Mouse (Mus musculus): ENCODE measurements around the gene Nsl1.

Nsl1 gene

GRCm38 (mm10) chr1:191054870-191055532 lies 7.8 kb upstream of the Nsl1 start:
- DNase-seq (ENCODE audit: low spot score) = peak; percentile 37

DNA sequence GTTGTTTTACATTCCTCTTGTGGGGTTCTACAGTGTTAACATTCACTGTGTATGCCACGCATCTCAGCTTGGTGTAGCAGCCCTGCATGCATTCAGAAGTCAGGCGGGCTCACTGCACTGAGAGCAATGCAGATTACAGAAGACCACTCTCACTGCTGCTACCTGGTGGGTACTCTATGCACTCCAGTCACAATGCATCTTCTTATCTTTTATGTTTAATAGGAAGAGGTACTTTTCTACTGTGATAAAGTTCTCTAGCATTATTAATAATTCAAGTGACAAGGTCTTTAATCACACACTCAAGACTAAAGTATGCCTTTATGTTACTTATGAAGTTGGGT lies 7.3 kb upstream of the Nsl1 start:
- DNase-seq (ENCODE audit: low spot score) = no peak

DNA sequence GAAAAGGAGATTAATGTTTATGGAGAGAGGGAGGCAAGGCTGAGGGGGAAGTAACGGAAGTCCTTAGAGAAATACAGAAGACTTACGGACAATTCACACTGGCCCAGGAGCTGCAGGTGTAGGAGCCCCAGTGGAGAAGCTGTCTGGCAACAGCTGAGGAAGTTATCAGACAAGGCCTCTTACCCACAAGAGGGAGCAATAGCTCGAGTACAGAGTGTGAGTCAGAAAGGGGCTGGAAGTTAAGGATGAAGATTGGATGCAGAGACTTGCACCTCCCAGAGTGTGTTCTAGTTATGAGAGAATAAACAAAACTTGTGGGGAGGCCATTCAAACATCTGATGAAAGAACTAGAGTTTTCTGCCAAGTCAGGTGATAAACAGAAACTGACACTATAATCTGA lies 5.4 kb upstream of the Nsl1 start:
- DNase-seq (ENCODE audit: low spot score) = no peak

GRCm38 (mm10) chr1:191062241-191062780 lies 501 bp upstream of the Nsl1 start:
- no peak for DNase-seq (ENCODE audit: low spot score)

DNA sequence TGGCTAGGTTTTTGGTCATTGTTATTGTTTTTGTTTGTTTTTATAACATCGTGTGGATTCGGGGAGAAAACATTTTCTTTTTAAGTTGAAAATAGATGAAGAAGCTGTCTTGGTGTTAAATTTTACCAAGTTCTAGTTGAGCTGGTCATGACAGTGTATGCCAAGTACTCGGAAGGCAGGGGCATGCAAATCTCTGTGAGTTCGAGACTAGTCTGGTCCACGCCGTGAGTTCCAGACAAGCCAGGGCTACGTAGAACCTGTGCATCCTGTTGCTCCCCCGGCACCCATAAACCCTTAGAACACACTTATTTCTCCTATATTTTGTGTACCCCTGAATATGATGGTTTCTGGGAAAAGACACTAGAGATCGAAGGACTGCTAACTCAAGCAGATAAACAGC lies 888 bp downstream of the Nsl1 start:
- no peak for DNase-seq (ENCODE audit: low spot score)

- no peak for DNase-seq (ENCODE audit: low spot score)
Observed at GRCm38 (mm10) chr1:191064535-191064934, 1.7 kb downstream of the Nsl1 start.

GRCm38 (mm10) chr1:191065188-191065587 lies 2.4 kb downstream of the Nsl1 start:
- DNase-seq (ENCODE audit: low spot score) = no peak

- DNase-seq (ENCODE audit: low spot score) = peak; percentile 35
Observed at GRCm38 (mm10) chr1:191068377-191068776, 5.6 kb downstream of the Nsl1 start.

DNA sequence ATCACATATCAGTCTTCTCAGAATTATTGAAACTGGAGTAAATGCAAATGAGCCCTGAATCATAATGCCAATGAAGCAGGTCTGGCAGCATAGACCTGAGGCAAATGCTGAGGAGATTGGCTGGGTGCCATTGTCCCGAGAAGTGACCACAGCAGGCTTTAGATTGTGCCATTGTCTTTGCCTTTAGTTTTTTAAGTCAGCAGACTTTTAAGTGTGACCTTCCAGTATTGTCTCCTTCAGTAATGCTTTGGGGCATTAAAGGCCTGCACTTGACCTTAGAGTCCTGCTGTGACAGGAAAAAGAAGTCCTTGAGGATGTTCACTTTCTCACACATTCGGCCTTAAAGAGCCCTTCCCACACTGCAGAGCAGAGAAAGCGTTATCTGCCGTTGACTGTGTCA lies 7.4 kb downstream of the Nsl1 start:
- no peak for DNase-seq (ENCODE audit: low spot score)

DNA sequence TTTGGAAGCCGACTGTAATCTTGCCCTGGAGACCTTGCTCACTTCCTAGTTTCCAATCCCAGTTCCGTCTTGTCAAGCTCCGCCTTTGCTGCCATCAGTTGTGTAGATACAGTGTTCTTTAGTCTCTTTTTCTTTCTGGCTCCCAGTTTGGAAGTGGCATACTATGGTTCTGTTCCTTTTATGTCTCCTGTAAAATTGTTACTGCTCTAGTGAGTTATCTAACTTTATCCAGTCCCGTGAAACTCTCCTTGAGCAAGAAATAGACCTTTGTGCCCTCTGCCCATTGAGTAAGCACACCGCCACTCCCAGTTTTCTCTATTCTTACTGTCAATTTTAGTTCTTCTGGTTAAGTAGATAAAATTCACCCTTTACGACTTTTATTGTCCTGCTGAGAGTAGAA lies 8.8 kb downstream of the Nsl1 start:
- DNase-seq (ENCODE audit: low spot score) = no peak

GRCm38 (mm10) chr1:191072329-191072913 lies 9.6 kb downstream of the Nsl1 start:
- DNase-seq (ENCODE audit: low spot score) = no peak

- DNase-seq (ENCODE audit: low spot score) = no peak
Observed at GRCm38 (mm10) chr1:191073001-191073400, 10.2 kb downstream of the Nsl1 start.

- no peak for DNase-seq (ENCODE audit: low spot score)
Observed at GRCm38 (mm10) chr1:191073486-191073885, 10.7 kb downstream of the Nsl1 start.

DNA sequence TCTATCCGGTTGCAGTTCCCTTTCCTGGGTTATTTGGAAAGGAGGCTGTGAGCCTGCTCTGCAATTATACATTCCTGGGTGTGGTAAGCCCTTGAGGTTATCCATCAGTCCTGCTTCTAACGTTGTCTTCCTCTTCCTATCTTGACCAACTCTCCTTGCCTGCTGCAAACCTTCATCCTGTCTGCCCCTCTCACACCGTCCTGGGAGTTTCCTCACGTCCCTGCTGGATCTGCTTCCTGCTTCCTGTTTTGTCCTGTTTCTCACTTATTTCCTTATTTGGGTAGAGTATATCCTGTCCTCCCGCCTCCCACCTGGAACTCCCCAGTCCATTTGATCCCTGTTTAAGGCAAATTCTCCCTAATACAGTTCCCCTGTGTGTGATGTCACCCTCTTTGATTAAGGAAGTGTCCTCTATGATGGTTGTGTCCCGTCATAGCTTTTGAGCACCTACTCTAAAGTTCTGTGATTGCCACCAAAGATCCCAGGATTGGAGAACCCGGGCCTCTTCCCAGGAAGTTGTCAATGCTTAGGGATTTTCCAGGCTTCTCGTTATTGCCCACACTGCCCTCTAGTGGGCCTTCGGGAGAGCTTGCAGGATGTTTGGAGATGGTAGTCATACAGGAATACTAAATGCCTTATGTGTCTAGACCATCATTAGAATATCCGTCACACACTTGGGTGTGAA lies 12.5 kb downstream of the Nsl1 start:
- peak; percentile 77 for DNase-seq (ENCODE audit: low spot score)

- no peak for DNase-seq (ENCODE audit: low spot score)
Observed at GRCm38 (mm10) chr1:191083230-191083629, 20.4 kb downstream of the Nsl1 start.

DNA sequence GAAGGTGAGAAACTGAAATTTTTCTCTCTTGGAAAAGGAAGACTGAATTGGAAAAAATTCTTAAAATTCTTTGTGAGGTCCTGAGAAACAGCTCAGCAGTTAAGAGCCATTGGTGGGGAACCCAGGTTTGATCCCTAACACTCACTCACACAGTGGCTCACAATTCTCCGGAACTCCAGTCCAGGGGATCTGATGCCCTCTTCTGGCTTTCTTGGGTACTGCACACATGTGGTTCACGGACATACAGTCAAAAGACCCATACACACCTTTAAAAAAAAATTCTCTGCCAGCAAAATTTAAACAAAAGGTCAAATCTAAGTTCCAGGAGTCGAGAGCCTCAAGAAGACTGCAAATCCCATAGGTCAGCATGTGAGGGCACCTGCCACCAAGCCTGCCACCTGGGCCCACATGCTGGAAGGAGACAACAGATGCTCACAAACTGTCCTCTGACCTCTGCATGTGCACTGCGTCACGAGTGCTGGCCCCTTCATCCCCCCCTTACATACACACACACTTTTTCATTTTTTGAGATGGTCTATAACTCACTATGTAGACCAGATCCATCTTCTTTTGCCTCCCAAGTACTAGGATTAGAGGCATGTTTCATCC lies 22.2 kb downstream of the Nsl1 start:
- peak; percentile 58 for DNase-seq (ENCODE audit: low spot score)

DNA sequence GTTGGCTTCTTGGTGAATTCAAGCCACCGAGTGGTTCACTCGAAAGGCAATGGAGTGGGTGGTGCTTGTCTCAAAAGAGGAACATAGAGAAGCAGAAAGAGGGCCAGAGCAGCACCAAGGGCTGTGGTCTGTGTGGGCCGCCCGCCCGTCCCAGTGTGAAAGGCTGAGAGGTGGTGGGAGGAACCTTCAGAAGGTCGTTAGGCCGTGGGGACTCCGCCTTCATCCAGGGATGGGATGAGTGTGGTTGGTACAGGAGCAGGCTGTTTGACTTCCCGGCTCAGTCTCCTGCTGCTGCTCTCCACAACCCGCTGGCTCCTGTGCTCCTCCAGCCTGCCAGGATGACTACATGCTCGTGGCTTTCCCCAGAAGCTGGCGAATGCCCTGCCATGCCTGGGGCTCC lies 22.8 kb downstream of the Nsl1 start:
- DNase-seq (ENCODE audit: low spot score) = no peak

DNA sequence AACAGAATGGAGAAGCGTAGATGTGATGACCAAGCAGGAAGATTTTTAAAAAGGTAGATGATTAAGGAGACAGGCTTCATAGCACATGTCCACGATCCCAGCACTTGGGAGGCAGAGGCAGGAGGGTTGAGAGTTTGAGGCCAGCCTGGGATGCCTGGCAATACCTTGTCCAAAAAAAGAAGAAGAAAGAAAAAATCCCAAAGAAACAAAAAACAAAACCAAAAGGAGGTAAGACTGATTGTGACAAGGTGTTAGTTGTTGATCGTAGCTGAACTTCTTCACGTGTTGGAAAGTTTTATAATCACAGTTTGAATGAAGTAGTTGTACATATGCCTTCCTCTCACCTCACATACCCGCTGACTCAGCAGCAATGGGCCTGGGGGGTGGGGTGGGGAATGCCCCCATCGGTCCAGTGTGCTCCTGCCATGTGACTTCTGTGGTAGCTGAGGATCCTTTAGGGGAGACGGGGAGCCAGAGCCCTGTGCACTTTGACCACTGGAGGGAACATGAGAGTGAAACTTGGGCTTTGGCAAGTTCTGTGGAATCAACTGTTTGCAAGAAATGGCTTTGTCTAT lies 23.6 kb downstream of the Nsl1 start:
- no peak for DNase-seq (ENCODE audit: low spot score)

DNA sequence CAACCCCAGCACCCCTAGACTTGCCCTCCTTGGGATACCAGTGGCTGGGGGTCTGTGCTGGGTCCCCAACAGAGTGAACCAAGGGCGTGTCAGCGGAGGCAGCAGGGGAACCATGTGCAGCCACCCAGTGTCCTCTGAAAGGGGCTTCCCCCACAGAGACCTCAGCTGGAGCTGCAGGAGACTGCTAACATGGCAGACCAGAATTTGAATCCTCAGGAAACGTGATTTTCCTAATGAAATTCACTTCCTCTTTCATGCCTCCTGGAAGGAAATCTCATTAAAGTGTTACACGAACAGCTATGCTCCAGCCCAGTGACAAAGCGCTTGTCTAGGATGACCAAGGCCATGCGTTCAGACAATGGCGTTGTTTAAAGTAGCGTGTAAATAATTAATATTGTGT lies 24.1 kb downstream of the Nsl1 start:
- no peak for DNase-seq (ENCODE audit: low spot score)

GRCm38 (mm10) chr1:191087955-191088354 lies 25.1 kb downstream of the Nsl1 start:
- no peak for DNase-seq (ENCODE audit: low spot score)

DNA sequence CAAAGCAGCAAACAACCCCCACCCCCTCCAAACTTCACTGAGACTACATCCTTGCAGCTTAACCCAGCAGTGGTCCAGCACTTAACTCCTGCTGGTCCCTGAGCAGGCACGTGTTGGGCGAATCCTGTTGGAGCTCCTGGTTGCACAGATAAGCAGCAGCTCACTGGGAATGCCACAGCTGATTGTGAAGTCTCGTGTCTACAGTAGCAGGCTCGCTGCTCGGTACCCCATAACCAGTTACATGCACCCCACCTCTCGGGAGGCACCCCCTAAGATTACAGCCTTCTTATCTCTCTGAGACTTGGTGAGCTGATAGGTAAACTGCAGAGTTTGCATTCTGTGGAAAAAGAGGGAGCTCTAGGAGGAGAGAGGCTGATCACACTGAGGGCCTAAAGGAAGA lies 26.5 kb downstream of the Nsl1 start:
- no peak for DNase-seq (ENCODE audit: low spot score)

- no peak for DNase-seq (ENCODE audit: low spot score)
Observed at GRCm38 (mm10) chr1:191092050-191092449, 29.2 kb downstream of the Nsl1 start.

DNA sequence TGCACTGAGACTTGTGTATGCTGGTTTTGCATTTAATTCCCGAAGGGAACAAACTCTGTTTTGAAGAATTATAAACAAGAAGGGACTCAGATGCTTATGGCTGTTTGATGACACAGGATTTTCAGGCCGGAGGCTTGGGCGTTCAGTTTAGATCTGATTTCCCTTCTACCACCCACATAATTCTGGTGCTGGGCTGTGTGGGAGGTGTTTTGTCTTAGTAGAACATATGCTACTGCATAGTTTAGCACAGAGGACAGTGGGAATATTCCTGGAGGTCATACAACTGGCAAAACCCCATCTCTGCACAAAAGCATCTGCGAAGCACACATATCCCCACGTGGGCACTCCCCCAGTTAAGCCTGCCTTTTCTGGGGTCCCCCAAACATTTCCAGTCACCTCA lies 30.8 kb downstream of the Nsl1 start:
- DNase-seq (ENCODE audit: low spot score) = no peak
